Mouse (Mus musculus) gonadal fat pad, adult 2 months (tissue): ENCODE data around the gene Fam155a. TPM values are rescaled to one million over a fixed set of nuclear protein-coding genes. Genes with fewer than 3 reads are reported as not detected.

Source experiments
- DNase-seq: peaks from one replicate; pipeline ENCODE4 v3.0.0-alpha.2; 2012; ENCODE audit warnings: low read depth
- polyA plus RNA-seq: library from polyadenylated mRNA; depleted of rRNA; stranded (reverse); fragments of >200 nt; gene quantifications from 2 replicates; pipeline ENCODE4 v1.2.3, GENCODE M21; 2012

Gene Fam155a
- polyA plus RNA-seq, 1 experiment = 0.23 TPM

GRCm38 (mm10) chr8:9493557-9494224, 277.3 kb downstream of the Fam155a start:
- DNase-seq = no peak

GRCm38 (mm10) chr8:9482565-9482964, 288.4 kb downstream of the Fam155a start:
- no peak for DNase-seq

GRCm38 (mm10) chr8:9471290-9471689, 299.7 kb downstream of the Fam155a start:
- DNase-seq = no peak

- no peak for DNase-seq
These were observed 300.8 kb downstream of the Fam155a start for GRCm38 (mm10) chr8:9470114-9470513.

GRCm38 (mm10) chr8:9461111-9461510, 309.9 kb downstream of the Fam155a start:
- DNase-seq = no peak

- DNase-seq = no peak
These were observed 310.3 kb downstream of the Fam155a start for GRCm38 (mm10) chr8:9460707-9461106.

- DNase-seq = no peak
These were observed 312.3 kb downstream of the Fam155a start for GRCm38 (mm10) chr8:9458614-9459013.

- no peak for DNase-seq
These were observed 315.8 kb downstream of the Fam155a start for GRCm38 (mm10) chr8:9455138-9455537.

- no peak for DNase-seq
These were observed 317.2 kb downstream of the Fam155a start for GRCm38 (mm10) chr8:9453742-9454141.

GRCm38 (mm10) chr8:9451543-9451942, 319.4 kb downstream of the Fam155a start:
- no peak for DNase-seq

- no peak for DNase-seq
These were observed 322.3 kb downstream of the Fam155a start for GRCm38 (mm10) chr8:9448613-9449012.

- DNase-seq = no peak
These were observed 333.1 kb downstream of the Fam155a start for GRCm38 (mm10) chr8:9437822-9438221.

- DNase-seq = no peak
These were observed 335.5 kb downstream of the Fam155a start for GRCm38 (mm10) chr8:9435501-9435900.

GRCm38 (mm10) chr8:9432635-9433372, 338.2 kb downstream of the Fam155a start:
- no peak for DNase-seq

GRCm38 (mm10) chr8:9428846-9429245, 342.1 kb downstream of the Fam155a start:
- DNase-seq = no peak

GRCm38 (mm10) chr8:9424069-9424468, 346.9 kb downstream of the Fam155a start:
- no peak for DNase-seq

- DNase-seq = no peak
These were observed 347.4 kb downstream of the Fam155a start for GRCm38 (mm10) chr8:9423590-9423989.

GRCm38 (mm10) chr8:9423184-9423583, 347.8 kb downstream of the Fam155a start:
- DNase-seq = no peak

GRCm38 (mm10) chr8:9418856-9419800, 351.8 kb downstream of the Fam155a start:
- DNase-seq = no peak

GRCm38 (mm10) chr8:9416189-9416588, 354.8 kb downstream of the Fam155a start:
- DNase-seq = no peak

- no peak for DNase-seq
These were observed 362.5 kb downstream of the Fam155a start for GRCm38 (mm10) chr8:9408480-9408879.

- no peak for DNase-seq
These were observed 364.8 kb downstream of the Fam155a start for GRCm38 (mm10) chr8:9406204-9406603.
